ENCODE assay signal across 8 mouse cellular contexts in genomic region chr6:30047271-30048162, GRCm38 (mm10). TPM values are rescaled to one million over a fixed set of nuclear protein-coding genes. Genes with fewer than 3 reads are reported as not detected.
DNase-seq lines count a peak whose midpoint lies in the region; ATAC-seq and TF ChIP-seq lines count a peak whose summit lies in the region.

TSS of gene Nrf1 (plus strand) at chr6:30047988.

- under 1% methylated on average over 75 of the region's 78 CpGs for WGBS in limb, embryonic 13.5 days
- under 1% methylated on average over 63 of the region's 78 CpGs for WGBS in midbrain, embryonic 15.5 days

- TF ChIP-seq POLR2A in embryonic fibroblast, embryonic 13.5 days (IDR thresholded peaks at IDR 0.05; ENCODE audit: low read depth, low read length): peak; percentile 78

- no peaks in the 10 kb centered on the region for H3K27me3 ChIP-seq in limb, embryonic 13.5 days
- no peaks in the 10 kb centered on the region for H3K27me3 ChIP-seq in midbrain, embryonic 15.5 days (replicated peaks)

- H3K27ac ChIP-seq in embryonic fibroblast, embryonic 13.5 days (ENCODE audit: insufficient read depth, low read length): peak within 1 kb of the TSS; percentile 96
- H3K27ac ChIP-seq in limb, embryonic 13.5 days: peak within 1 kb of the TSS; percentile 100
- H3K27ac ChIP-seq in midbrain, embryonic 15.5 days: peak within 1 kb of the TSS; percentile 100

- H3K9me3 ChIP-seq in limb, embryonic 13.5 days: no peaks in the 10 kb centered on the region
- no peaks in the 10 kb centered on the region for H3K9me3 ChIP-seq in midbrain, embryonic 15.5 days

- peaks cover 4% of the 10 kb centered on the region for H3K4me1 ChIP-seq in embryonic fibroblast, embryonic 13.5 days (ENCODE audit: control insufficient read depth, insufficient read depth, low read length)
- H3K4me1 ChIP-seq in limb, embryonic 13.5 days: peaks cover 26% of the 10 kb centered on the region
- peaks cover 26% of the 10 kb centered on the region for H3K4me1 ChIP-seq in midbrain, embryonic 15.5 days

- no peak for TF ChIP-seq CTCF in embryonic fibroblast, embryonic 13.5 days (IDR thresholded peaks at IDR 0.05; ENCODE audit: borderline replicate concordance, insufficient read depth, low read length)

- DNase-seq in A20 (ENCODE audit: low read depth, low spot score): peak; percentile 93
- DNase-seq in brain, adult 2 months (ENCODE audit: low read depth, low spot score): peak; percentile 97
- DNase-seq in heart, adult 9 months (ENCODE audit: low spot score in 2 of 2): peak; percentile 90
- peak; percentile 89 for DNase-seq in kidney, adult 9 months
- DNase-seq in spleen, adult 18-20 months: peak; percentile 87 to 91

- peaks cover 3% of the 10 kb centered on the region for H3K36me3 ChIP-seq in limb, embryonic 13.5 days
- 0 out of 2 replicates have a peak, but pooled peaks cover 1% of the 10 kb centered on the region for H3K36me3 ChIP-seq in midbrain, embryonic 15.5 days (replicated peaks)

- peak; percentile 95 for ATAC-seq in limb, embryonic 13.5 days (ENCODE audit: low FRiP score, low read depth)
- peak; percentile 97 for ATAC-seq in midbrain, embryonic 15.5 days (replicated peaks)

- H3K4me3 ChIP-seq in embryonic fibroblast, embryonic 13.5 days (ENCODE audit: insufficient read depth, low read length): peak within 1 kb of the TSS; percentile 90
- peak within 1 kb of the TSS; percentile 99 for H3K4me3 ChIP-seq in limb, embryonic 13.5 days
- H3K4me3 ChIP-seq in midbrain, embryonic 15.5 days: peak within 1 kb of the TSS; percentile 88

- H3K4me2 ChIP-seq in limb, embryonic 13.5 days (replicated peaks): peak within 1 kb of the TSS; percentile 84
- H3K4me2 ChIP-seq in midbrain, embryonic 15.5 days: peak within 1 kb of the TSS; percentile 79

- peak within 1 kb of the TSS; percentile 100 for H3K9ac ChIP-seq in limb, embryonic 13.5 days
- peak within 1 kb of the TSS; percentile 90 for H3K9ac ChIP-seq in midbrain, embryonic 15.5 days

RNA-seq across cellular contexts. Expression of gene Nrf1, which starts in this region (rescaled TPM):
- polyA plus RNA-seq in embryonic fibroblast, embryonic 13.5 days (2011; ENCODE audit: insufficient read length, low read depth, missing spikeins): 20.1 and 33.1 TPM in 2 replicates
- polyA plus RNA-seq in limb, embryonic 13.5 days (2015; fragmentation: Nextera tagmentation; extraction: Ambion mirVana): 67.4 and 70.2 TPM in 2 replicates
- polyA plus RNA-seq in midbrain, embryonic 15.5 days (2015; fragmentation: Nextera tagmentation; extraction: Ambion mirVana): 40.0 and 41.2 TPM in 2 replicates

Comparison
In these comparisons a context has a peak if more than half of its experiments do, and no peak if none do; other contexts are left out.
1. Peak in every context shown above with its lines: DNase-seq, ATAC-seq, H3K4me3 ChIP-seq and H3K27ac ChIP-seq.